Mouse (Mus musculus) megakaryocyte, embryonic 14.5 days (primary cell): ENCODE measurements at regions not wholly inside any gene's neighbourhood (a gene's known extent, or its start where the extent isn't known, plus 50 kb on each side); places are given as distances from the start of the nearest gene placed in this dataset.
A peak's percentile ranks its signal among the peaks of the same experiment; 100 is the strongest.

Experiments
- H3K27me3 ChIP-seq: replicated peaks from 2 replicates; pipeline ENCODE3; 2012; ENCODE audit warnings: inconsistent platforms
- H3K36me3 ChIP-seq: replicated peaks from 2 replicates; pipeline ENCODE3; 2012; ENCODE audit warnings: low read length, inconsistent platforms, mixed read lengths
- H3K4me1 ChIP-seq: 2 replicates; pipeline ENCODE4 v1.6.1; 2012; ENCODE audit warnings: inconsistent platforms
- H3K4me3 ChIP-seq: replicated peaks from 2 replicates; pipeline ENCODE3; 2012; ENCODE audit warnings: moderate library complexity, mild to moderate bottlenecking, inconsistent platforms
- H3K9me3 ChIP-seq: 2 replicates; pipeline ENCODE4 v1.6.1; 2012; ENCODE audit warnings: inconsistent platforms
- FLI1 ChIP-seq: IDR thresholded peaks from 2 replicates; pipeline ENCODE4 v1.6.1; 2012; ENCODE audit warnings: low read length, inconsistent platforms, mixed read lengths
- GATA1 ChIP-seq: IDR thresholded peaks from 3 replicates; pipeline ENCODE4 v1.6.1; 2012; ENCODE audit warnings: mixed read lengths, low read length, inconsistent platforms, borderline replicate concordance

GRCm38 (mm10) chr6:35380721-35381466 is 55.0 kb upstream of the Fam180a start:
- no peaks in the 10 kb centered on the region for H3K36me3 ChIP-seq
- H3K4me3 ChIP-seq = peak overlapping the region; percentile 91
- H3K27me3 ChIP-seq = peaks cover 5% of the 10 kb centered on the region
- TF ChIP-seq FLI1 (no peak), GATA1 (no peak)
- H3K9me3 ChIP-seq = no peaks in the 10 kb centered on the region
- peaks cover 60% of the 10 kb centered on the region for H3K4me1 ChIP-seq

DNA sequence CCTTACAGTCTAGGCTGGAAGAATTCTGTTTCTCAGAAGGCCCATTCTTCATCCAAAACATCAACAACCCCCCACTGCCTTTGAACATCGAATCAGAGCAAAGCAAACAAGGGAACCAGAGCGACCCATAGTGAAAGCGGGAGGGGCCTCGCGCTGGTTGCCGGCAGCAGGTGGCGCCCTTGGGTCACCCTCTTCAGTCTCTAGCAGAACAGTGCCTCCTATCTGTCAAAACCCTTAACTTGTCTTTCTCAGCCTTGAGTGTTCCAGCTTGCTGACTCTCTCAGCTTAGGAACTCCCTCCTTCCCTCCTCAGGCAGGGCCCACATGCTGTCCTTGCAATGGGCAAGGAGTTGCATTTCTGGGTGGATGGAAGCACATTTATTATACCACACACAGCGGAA is 53.9 kb upstream of the Fam180a start:
- H3K4me1 ChIP-seq = peaks cover 53% of the 10 kb centered on the region
- H3K36me3 ChIP-seq = no peaks in the 10 kb centered on the region
- no peak for TF ChIP-seq FLI1
- TF ChIP-seq GATA1 = no peak
- peaks cover 5% of the 10 kb centered on the region for H3K27me3 ChIP-seq
- peak overlapping the region; percentile 88 for H3K4me3 ChIP-seq
- no peaks in the 10 kb centered on the region for H3K9me3 ChIP-seq

- TF ChIP-seq FLI1 = no peak
- no peak for TF ChIP-seq GATA1
- Histone ChIP-seq H3K36me3 (no peaks in the 10 kb centered on the region), H3K9me3 (no peaks in the 10 kb centered on the region), H3K27me3 (peaks cover 5% of the 10 kb centered on the region), H3K4me1 (peaks cover 48% of the 10 kb centered on the region), H3K4me3 (no peak overlapping the region)
These were observed 52.9 kb upstream of the Fam180a start for GRCm38 (mm10) chr6:35378851-35379250.

DNA sequence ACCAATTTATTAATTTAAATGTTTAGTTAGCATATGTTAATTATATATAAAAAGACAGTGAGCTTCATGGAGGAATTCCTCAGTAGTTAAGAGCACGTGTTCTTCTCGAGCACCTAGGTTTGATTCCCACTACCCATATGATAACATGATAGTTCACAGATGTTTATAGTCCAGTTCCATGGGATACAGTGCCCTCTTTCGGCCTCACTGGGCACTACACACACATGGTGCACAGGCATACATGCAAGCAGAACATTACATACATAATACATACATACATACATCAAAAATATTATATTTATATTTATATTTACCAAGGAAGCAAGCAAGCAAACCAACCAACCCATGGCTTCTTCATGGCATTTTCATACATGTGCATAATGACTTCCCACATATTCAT is 51.6 kb upstream of the Fam180a start:
- Histone ChIP-seq H3K4me3 (no peak overlapping the region), H3K9me3 (no peaks in the 10 kb centered on the region), H3K36me3 (no peaks in the 10 kb centered on the region), H3K4me1 (peaks cover 36% of the 10 kb centered on the region), H3K27me3 (peaks cover 10% of the 10 kb centered on the region)
- TF ChIP-seq GATA1 (no peak), FLI1 (no peak)

DNA sequence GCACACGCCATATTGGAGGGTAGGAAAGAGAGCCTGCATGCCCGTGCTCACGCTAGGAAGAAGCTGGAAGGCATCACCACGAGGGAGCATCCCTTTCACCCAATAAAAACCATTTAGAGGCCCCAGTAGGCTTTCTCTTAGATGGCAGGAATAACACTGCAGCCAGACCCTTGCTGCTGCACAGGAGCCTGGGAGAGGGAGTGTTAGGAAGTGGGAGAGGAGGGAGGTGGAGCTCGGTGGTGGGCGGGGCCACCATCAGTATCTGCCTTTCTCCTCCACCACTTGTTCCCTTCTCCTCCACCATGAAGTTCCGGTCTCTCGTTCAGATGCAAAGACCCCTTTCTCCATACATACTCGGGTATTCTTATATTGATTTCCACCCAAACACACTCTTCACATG is 50.6 kb upstream of the Fam180a start:
- peaks cover 38% of the 10 kb centered on the region for H3K4me1 ChIP-seq
- no peak overlapping the region for H3K4me3 ChIP-seq
- H3K9me3 ChIP-seq = no peaks in the 10 kb centered on the region
- H3K27me3 ChIP-seq = peaks cover 8% of the 10 kb centered on the region
- TF ChIP-seq GATA1 = no peak
- no peak for TF ChIP-seq FLI1
- H3K36me3 ChIP-seq = no peaks in the 10 kb centered on the region
